8 mouse cellular contexts compared by ENCODE assay signal in the genomic region with DNA sequence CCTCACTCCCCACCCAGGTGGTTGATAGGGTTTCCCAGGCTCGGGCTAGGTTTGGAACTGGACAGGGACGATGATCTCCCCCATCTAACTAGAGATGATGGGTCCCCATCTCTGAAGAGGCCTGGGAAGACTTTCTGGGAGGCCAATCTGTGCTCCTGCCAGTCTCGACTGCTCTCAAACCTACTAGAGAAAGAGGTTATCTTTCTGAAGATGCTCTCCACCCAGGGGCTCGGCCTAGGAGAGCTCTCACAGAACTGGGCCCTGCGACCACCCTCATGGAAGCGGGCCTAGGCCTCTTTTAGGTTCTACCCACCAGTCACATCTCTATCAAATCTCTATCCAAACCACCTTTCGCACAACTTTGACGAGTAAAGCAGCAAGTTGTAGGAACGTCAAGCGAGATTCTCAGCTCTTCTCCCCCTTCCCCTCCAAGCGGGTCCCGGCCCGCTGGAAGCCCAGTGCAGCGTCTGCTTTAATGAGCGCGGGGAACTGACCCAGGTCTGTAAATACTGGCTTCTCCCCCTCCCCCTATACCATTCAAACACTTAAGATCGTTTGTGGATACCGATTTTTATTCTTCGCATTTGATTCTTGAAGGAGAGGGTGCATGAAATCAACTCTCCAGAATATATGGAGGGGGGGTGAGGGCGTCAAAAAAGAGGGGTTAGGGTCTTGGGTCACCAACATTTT. TPM values are rescaled to one million over a fixed set of nuclear protein-coding genes. Genes with fewer than 3 reads are reported as not detected.
DNase-seq lines count a peak whose midpoint lies in the region; ATAC-seq and TF ChIP-seq lines count a peak whose summit lies in the region.

No protein-coding gene starts in this region.

- peak in 1 of 2 experiments; percentile 8 for DNase-seq in cerebellum, adult 2 months
- peak; percentile 68 for DNase-seq in hindbrain, embryonic 11.5 days (ENCODE audit: low spot score)
- DNase-seq in c-Kit-positive CD71-positive TER-119-positive erythroid progenitor cells, embryonic 14.5 days (ENCODE audit: low spot score), result no peak
- no peak for DNase-seq in urinary bladder, postnatal 25 days (ENCODE audit: low spot score)

- H3K36me3 ChIP-seq in ES-Bruce4 (ENCODE audit: control insufficient read depth, insufficient read depth, low read length, poor library complexity, severe bottlenecking), result no peaks in the 10 kb centered on the region
- H3K36me3 ChIP-seq in hindbrain, embryonic 11.5 days (ENCODE audit: control insufficient read depth, insufficient read depth, low read length), result no peaks in the 10 kb centered on the region
- H3K36me3 ChIP-seq in liver, embryonic 15.5 days (replicated peaks), result no peaks in the 10 kb centered on the region

- H3K27ac ChIP-seq in cerebellum, adult 2 months (ENCODE audit: insufficient read depth, low read length), result no peak overlapping the region
- no peak overlapping the region for H3K27ac ChIP-seq in ES-Bruce4 (ENCODE audit: insufficient read depth, low read length)
- peak overlapping the region; percentile 99 for H3K27ac ChIP-seq in hindbrain, embryonic 11.5 days (ENCODE audit: low read depth, low read length)
- H3K27ac ChIP-seq in liver, embryonic 15.5 days (replicated peaks), result peak overlapping the region; percentile 19; the same call in 1 of the 2 replicates

- TF ChIP-seq EP300 in ES-Bruce4 (IDR thresholded peaks at IDR 0.05; ENCODE audit: insufficient read depth, low read depth, low read length), result no peak

- no peak for TF ChIP-seq POLR2A in cerebellum, adult 2 months (IDR thresholded peaks at IDR 0.05; ENCODE audit: borderline replicate concordance, insufficient read depth, low read length)
- TF ChIP-seq POLR2A in ES-Bruce4 (IDR thresholded peaks at IDR 0.05; ENCODE audit: insufficient read depth, low read length), result no peak

- no peaks in the 10 kb centered on the region; the same call in 1 of the 2 replicates for H3K4me1 ChIP-seq in cerebellum, adult 2 months (ENCODE audit: control insufficient read depth, insufficient read depth, low read length)
- no peaks in the 10 kb centered on the region for H3K4me1 ChIP-seq in ES-Bruce4 (ENCODE audit: control insufficient read depth, insufficient read depth, low read length)
- peaks cover 27% of the 10 kb centered on the region for H3K4me1 ChIP-seq in hindbrain, embryonic 11.5 days (replicated peaks; ENCODE audit: control insufficient read depth, insufficient read depth, low read length)
- H3K4me1 ChIP-seq in liver, embryonic 15.5 days (replicated peaks), result no peaks in the 10 kb centered on the region

- H3K9me3 ChIP-seq in ES-Bruce4 (replicated peaks; ENCODE audit: control insufficient read depth, insufficient read depth, low read length, poor library complexity, severe bottlenecking), result no peaks in the 10 kb centered on the region
- H3K9me3 ChIP-seq in hindbrain, embryonic 11.5 days (ENCODE audit: control insufficient read depth, low read length), result no peaks in the 10 kb centered on the region
- H3K9me3 ChIP-seq in liver, embryonic 15.5 days (replicated peaks), result no peaks in the 10 kb centered on the region

- H3K4me2 ChIP-seq in hindbrain, embryonic 11.5 days (replicated peaks; ENCODE audit: low read depth, low read length), result peak overlapping the region; percentile 85
- peak overlapping the region; percentile 39 for H3K4me2 ChIP-seq in liver, embryonic 15.5 days

- H3K4me3 ChIP-seq in cerebellum, adult 2 months (replicated peaks; ENCODE audit: insufficient read depth, low read depth, low read length), result peak overlapping the region; percentile 60
- H3K4me3 ChIP-seq in ES-Bruce4 (ENCODE audit: low read depth, low read length), result no peak overlapping the region; the same call in 1 of the 2 replicates
- peak overlapping the region; percentile 59 for H3K4me3 ChIP-seq in hindbrain, embryonic 11.5 days (ENCODE audit: low read depth, low read length)
- peak overlapping the region; percentile 48 for H3K4me3 ChIP-seq in liver, embryonic 15.5 days (replicated peaks)

- H3K27me3 ChIP-seq in cerebellum, adult 2 months (ENCODE audit: control insufficient read depth, insufficient read depth, low read length), result peaks cover 2% of the 10 kb centered on the region; the same call in 1 of the 2 replicates
- H3K27me3 ChIP-seq in ES-Bruce4 (ENCODE audit: control insufficient read depth, insufficient read depth, low read length, poor library complexity, severe bottlenecking), result peaks cover 52% of the 10 kb centered on the region
- no peaks in the 10 kb centered on the region for H3K27me3 ChIP-seq in hindbrain, embryonic 11.5 days (ENCODE audit: control insufficient read depth, insufficient read depth, low read length)
- peaks cover 79% of the 10 kb centered on the region for H3K27me3 ChIP-seq in liver, embryonic 15.5 days

- no peak for ATAC-seq in cerebellum, adult (ENCODE audit: insufficient number of reproducible peaks, low FRiP score, low TSS enrichment)
- no peak for ATAC-seq in hindbrain, embryonic 11.5 days (ENCODE audit: low FRiP score)
- no peak for ATAC-seq in liver, embryonic 15.5 days (ENCODE audit: insufficient read depth)
- no peak for ATAC-seq in activated CD4-positive, CD25-positive, alpha-beta regulatory T cell, adult 4 months

- WGBS in cerebellum, adult 2 months, result 34% methylated on average over 20 of the region's 20 CpGs
- WGBS in hindbrain, embryonic 11.5 days, result 3% methylated on average over 20 of the region's 20 CpGs
- WGBS in liver, embryonic 15.5 days (ENCODE audit: insufficient replicate concordance), result 6% methylated on average over 20 of the region's 20 CpGs

- no peak for TF ChIP-seq CTCF in cerebellum, adult 2 months (IDR thresholded peaks at IDR 0.05; ENCODE audit: borderline replicate concordance, insufficient read depth, low read depth, low read length)
- no peak for TF ChIP-seq CTCF in ES-Bruce4 (IDR thresholded peaks at IDR 0.05; ENCODE audit: low read depth, low read length)

- H3K9ac ChIP-seq in ES-Bruce4 (ENCODE audit: low read depth, poor library complexity, severe bottlenecking), result peak overlapping the region; percentile 72; the same call in 1 of the 2 replicates
- peak overlapping the region; percentile 89 for H3K9ac ChIP-seq in hindbrain, embryonic 11.5 days (ENCODE audit: low read depth, low read length)
- H3K9ac ChIP-seq in liver, embryonic 15.5 days, result no peak overlapping the region

RNA-seq across cellular contexts. Expression of gene Nr2f2, which starts 16.4 kb away (rescaled TPM):
- polyA plus RNA-seq in cerebellum, adult 2 months (2012; rRNA removed), result 25.5 and 28.9 TPM in 2 replicates
- polyA plus RNA-seq in ES-Bruce4 (2011; ENCODE audit: insufficient read depth, insufficient read length, low read depth, missing spikeins), result 5.6 and 6.4 TPM in 2 replicates
- 95.6 and 120 TPM in 2 replicates for polyA plus RNA-seq in hindbrain, embryonic 11.5 days (2014; fragmentation: Nextera tagmentation; extraction: Ambion mirVana)
- 6.5 and 6.7 TPM in 2 replicates for polyA plus RNA-seq in liver, embryonic 15.5 days (2015; fragmentation: Nextera tagmentation; extraction: Ambion mirVana)
- polyA plus RNA-seq in activated CD4-positive, CD25-positive, alpha-beta regulatory T cell, adult 4 months (2017; shearing (Covaris generic)), result not detected

Comparison
In these comparisons a context has a peak if more than half of its experiments do, and no peak if none do; other contexts are left out.
1. H3K27ac ChIP-seq: peak in hindbrain, embryonic 11.5 days (single experiment) and liver, embryonic 15.5 days (single experiment); none in cerebellum, adult 2 months (single experiment) and ES-Bruce4 (single experiment).